Mouse (Mus musculus) testis, adult 2 months (tissue): ENCODE data around the gene Irak4.

Experiments
- CTCF ChIP-seq: fragments of 200-500 bp; IDR thresholded peaks from 2 replicates; pipeline ENCODE4 v1.5.1; 2012; ENCODE audit warnings: low read depth, mild to moderate bottlenecking, inconsistent platforms, low read length, moderate library complexity; ENCODE audit not compliant: control insufficient read depth, insufficient read depth, insufficient replicate concordance
- POLR2A ChIP-seq: fragments of 200-500 bp; IDR thresholded peaks from 2 replicates; pipeline ENCODE4 v1.6.1; 2012; ENCODE audit warnings: low read depth, mild to moderate bottlenecking, inconsistent platforms, low read length, moderate library complexity; ENCODE audit not compliant: control insufficient read depth

GRCm38 (mm10) chr15:94630553-94630952 is 87.1 kb downstream of the Irak4 start:
- TF ChIP-seq POLR2A (no peak), CTCF (no peak)
